Mouse (Mus musculus): ENCODE results near the gene Fndc8. TPM values are rescaled to one million over a fixed set of nuclear protein-coding genes. Genes with fewer than 3 reads are reported as not detected.

The Fndc8 gene
- total RNA-seq, 2 experiments from 2014 or later, result not detected

DNA sequence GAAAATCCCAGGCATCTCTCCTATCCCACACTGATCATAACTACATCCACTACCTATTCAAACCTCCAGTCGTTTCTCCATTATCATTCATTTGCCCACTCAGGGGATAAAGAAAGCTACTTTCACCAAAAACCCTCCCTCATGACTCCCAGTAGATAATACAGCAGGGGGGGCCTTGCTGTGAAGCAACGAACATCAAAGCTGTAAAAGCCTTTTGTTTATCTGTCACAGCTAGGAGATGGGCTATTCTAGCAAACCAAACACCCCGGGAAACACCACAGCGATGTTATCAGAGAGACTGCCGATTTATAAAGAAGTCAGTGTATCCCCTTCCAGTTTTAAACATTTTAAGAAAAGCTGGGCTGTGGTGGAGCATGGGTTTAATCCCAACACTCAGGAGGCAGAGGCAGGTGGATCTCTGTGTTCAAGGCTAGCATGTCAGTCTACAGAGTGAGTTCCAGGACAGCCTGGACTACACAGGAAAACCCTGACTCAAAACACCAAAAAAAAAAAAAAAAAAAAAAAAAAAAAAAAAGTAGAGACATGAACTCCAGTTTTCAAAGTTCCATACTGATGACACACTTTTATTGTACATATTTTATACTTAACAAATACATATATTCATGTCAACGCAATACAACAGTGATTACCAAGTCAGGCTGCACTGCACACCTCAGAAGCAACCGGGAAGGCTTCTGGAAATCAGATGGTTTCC, 24.9 kb upstream of the Fndc8 start:
- no peak for DNase-seq (ENCODE audit: low spot score)
- intact Hi-C loops (cut with DNase I), result no loop called here

GRCm38 (mm10) chr11:82867956-82868355, 24.0 kb upstream of the Fndc8 start:
- intact Hi-C loops (cut with DNase I), result no loop called here

GRCm38 (mm10) chr11:82869506-82870172, 22.3 kb upstream of the Fndc8 start:
- intact Hi-C loops (cut with DNase I), result loop anchor here (2.0 kb wide), 2 partner anchors 39 to 51 kb away; partner anchors contain the start of gene Nle1
- no peak for DNase-seq (ENCODE audit: low spot score)

More at GRCm38 (mm10) chr11:82867956-82868355, 24.0 kb upstream of the Fndc8 start:
- DNase-seq (ENCODE audit: low spot score), result no peak

DNA sequence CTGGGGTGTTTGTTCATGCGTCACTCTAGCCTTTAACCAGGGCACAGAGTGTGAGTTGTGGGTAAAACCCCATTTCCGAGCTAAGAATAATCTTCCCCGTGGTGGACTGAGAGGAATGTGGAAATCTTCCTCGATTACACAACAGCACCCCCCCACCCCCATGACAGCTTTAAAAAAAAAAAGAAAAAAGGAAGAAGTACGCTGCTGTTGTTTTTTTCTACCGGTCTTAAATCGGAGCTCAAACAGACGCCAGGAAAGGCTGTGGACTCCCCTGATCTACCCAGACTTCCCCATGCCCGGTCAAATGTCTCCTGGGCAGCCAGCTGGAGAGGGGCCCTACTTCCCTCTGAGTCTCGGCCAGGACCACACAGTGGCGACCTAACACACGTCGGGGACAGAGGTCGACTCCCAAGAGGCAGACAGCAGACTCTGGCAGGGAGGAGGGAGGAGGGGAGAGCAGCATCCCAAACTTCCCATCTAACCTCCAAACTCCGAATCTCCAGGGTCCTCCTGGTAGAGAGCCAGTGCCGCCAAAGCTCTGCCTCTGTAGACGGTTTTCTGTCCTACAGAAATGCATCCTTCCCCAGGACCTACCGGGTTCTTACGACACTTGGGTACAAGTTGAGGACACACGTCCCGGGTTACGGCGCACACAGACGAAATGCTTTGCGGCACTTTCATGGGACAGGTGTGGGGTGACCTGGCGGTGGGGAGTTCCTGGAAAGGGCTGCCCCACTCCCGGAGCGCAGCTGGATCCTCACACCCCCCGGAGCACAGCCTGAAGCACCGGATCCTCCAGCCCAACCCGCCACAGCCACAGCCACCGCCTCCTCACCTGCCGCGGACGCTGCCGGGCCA, 21.5 kb upstream of the Fndc8 start:
- peak; percentile 26 for DNase-seq (ENCODE audit: low spot score)
- intact Hi-C loops (cut with DNase I), result loop anchor here (2.0 kb wide), 2 partner anchors 38 to 52 kb away; partner anchors contain the start of gene Nle1

DNA sequence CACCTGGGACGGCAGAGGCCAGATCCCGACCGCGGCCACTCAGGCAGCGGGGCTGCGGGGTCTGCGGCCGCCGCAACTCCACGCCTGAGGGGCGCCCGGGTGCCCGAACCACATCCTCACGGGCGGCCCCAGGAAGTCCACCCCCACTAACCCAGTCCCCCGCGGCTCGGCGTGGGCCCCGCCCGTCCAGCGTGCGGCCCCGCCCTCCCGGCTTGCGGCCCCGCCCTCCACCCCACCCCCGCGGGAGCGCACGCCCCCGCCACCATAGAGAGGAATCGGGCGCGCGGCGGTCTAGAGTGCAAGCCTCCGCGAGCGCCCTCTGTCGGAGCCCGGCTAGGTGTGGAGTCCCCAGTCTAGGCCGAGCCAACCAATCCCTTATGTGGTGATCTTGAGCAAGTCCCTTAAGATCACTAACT, 20.9 kb upstream of the Fndc8 start, which contains the start of gene Rffl:
TSS of gene Rffl (minus strand) at position 180 of the 416 bp plus-strand sequence.
- DNase-seq (ENCODE audit: low spot score), result peak; percentile 83
- intact Hi-C loops (cut with DNase I), result loop anchor here (2.0 kb wide), 2 partner anchors 38 to 52 kb away; partner anchors contain the start of gene Nle1

DNA sequence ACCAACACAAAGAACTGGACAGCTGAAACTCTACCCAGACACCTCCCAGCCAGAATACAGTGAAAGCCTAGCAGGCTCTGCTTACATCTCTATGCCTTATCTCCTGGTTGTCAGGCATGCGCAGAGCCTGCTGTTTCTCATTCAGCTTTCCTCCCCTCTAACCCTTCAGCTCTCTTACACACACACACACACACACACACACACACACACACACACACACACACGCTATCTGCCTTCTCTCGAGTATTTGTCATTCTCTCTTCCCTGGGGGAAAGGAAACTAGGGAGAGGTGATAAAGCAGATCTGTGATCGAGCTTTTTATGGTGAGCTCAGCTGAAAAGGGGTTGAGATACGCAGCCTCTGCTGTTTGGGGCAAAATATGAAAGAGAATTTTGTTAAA, 17.0 kb upstream of the Fndc8 start:
- no peak for DNase-seq (ENCODE audit: low spot score)
- intact Hi-C loops (cut with DNase I), result no loop called here

DNA sequence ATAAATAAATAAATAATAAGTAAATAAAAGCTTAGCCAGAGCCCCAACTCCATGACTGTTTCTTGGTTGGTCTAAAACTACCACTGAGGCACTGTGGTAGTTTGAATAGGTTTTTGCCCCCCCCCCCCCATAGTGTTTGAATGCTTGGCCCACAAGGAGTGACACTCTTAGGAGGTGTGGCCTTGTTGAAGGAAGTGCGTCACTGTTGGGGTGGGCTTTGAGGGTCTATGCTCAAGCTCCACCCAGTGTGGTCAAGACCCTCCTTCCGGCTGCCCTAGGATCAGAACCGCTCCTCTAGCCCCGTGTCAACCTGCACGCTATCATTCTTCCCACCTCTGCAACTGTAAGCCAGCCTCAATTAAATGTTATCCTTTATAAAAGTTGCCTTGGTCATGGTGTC, 16.3 kb upstream of the Fndc8 start:
- intact Hi-C loops (cut with DNase I), result no loop called here
- no peak for DNase-seq (ENCODE audit: low spot score)

GRCm38 (mm10) chr11:82877726-82878344, 14.1 kb upstream of the Fndc8 start:
- intact Hi-C loops (cut with DNase I), result no loop called here
- no peak for DNase-seq (ENCODE audit: low spot score)

DNA sequence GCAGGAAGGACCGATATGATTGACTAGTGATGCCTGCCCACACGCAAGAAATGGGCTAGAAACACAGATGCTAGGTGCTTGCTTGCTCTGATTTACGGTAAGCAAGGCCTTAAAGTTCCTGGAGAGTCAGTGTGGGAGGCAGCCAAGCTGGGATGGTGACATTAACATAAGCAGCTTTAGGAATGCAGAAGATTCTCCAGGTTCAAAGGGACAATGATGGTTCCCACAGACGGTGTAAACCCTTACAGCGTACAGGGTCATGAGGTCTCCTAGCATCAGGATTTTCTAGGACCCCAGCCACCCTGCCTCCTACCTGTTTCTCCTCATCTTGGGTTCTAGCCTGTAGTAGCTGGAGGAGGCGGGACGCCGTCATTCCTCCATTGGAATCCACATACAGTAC, 8.7 kb upstream of the Fndc8 start:
- no peak for DNase-seq (ENCODE audit: low spot score)
- intact Hi-C loops (cut with DNase I), result no loop called here

GRCm38 (mm10) chr11:82886559-82886958, 5.4 kb upstream of the Fndc8 start:
- no peak for DNase-seq (ENCODE audit: low spot score)
- intact Hi-C loops (cut with DNase I), result loop anchor here (5.0 kb wide), 1 partner anchor 69 kb away; no protein-coding TSS in a partner anchor

DNA sequence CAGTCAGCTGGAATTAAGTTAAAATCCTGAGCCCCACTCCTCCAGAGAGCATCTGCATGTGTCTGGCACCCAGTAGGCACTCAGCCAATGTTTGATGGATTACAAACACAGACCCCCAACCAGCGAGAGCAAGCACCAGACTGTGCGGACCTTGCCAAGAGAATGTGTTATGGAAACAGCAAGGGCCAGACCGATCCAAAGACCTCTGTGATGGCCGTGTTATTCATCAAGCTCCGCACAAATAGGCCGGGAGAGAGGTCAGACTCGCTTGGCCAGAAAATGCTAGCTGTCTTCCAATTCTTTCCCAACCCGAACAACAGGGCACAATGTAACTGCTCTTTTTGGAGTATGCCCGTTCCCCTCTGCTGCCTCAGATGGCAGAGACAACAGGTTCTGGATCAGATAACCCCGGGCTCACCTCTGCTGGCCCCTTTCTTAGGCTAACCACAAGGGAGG, 3.4 kb upstream of the Fndc8 start:
- intact Hi-C loops (cut with DNase I), result loop anchor here (5.0 kb wide), 1 partner anchor 71 kb away; no protein-coding TSS in a partner anchor
- no peak for DNase-seq (ENCODE audit: low spot score)

GRCm38 (mm10) chr11:82889524-82890341, 2.2 kb upstream of the Fndc8 start:
- no peak for DNase-seq (ENCODE audit: low spot score)

DNA sequence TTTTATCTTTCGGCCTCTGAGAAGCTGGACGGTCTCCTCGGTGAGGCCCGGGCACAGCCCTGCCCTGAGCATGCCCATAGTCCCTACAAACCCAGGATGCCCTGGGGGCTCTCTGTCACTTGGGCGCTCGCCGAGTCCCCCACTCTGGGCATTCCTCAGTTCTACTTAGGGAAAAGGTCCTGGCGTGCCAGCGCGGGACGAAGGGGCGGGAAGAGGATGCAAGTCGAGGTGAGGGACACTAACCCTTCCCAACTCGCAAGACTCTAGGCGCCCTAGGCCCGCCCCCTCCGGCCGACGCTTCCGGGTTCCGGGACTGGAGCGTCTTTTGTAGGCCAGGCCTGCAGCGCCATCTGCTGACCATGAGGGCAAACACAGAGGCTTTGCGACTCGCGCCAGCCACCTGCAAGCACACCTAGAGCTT, 1.6 kb upstream of the Fndc8 start, which contains the start of gene Rad51d:
TSS of gene Rad51d (minus strand) at position 273 of the 421 bp plus-strand sequence.
- intact Hi-C loops (cut with DNase I), result loop anchor here (1.0 to 2.0 kb wide), 3 partner anchors 144 to 656 kb away; no protein-coding TSS in a partner anchor
- peak; percentile 86 for DNase-seq (ENCODE audit: low spot score)

More at GRCm38 (mm10) chr11:82889524-82890341, 2.2 kb upstream of the Fndc8 start:
- intact Hi-C loops (cut with DNase I), result loop anchor here (1.0 to 5.0 kb wide), 4 partner anchors 72 to 655 kb away; no protein-coding TSS in a partner anchor

DNA sequence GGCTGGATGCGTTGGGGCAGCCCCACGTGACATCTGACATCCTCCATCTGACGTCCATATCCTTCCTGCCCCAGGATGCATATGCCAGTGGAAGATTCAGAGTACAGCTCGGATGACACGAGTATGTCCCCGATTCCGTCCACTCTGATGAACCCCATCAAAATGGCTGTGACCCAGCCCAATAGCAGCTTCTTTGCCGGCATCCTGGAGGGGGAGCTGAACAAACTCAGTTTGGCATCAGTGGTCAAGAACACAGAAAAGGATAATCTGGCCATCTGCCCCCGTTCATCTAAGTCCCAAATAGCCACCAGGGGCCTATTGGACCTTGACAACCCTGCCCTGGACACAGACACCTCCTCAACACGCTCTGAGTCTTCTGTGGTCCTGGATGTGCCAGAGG, 5.6 kb downstream of the Fndc8 start:
- DNase-seq (ENCODE audit: low spot score), result no peak
- intact Hi-C loops (cut with DNase I), result no loop called here

DNA sequence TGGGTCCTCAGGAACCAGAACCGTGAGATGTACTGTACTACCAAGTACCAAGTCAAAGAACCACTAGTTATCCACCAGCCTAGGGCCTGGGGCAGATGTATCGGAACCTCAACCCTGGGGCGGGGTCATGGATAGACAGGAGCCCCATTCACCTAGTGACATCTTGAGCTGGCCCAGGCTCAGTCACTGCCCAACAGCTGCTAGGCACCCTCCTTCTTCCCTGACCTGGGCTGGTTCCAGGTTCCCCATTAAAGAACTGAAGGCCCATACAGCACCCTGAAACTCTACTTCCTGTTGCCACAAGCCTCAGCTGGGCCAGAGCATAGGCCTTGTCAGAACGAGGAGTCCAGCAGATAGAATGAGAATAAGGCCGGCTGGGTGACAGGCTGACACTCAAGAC, 7.8 kb downstream of the Fndc8 start:
- DNase-seq (ENCODE audit: low spot score), result no peak
- intact Hi-C loops (cut with DNase I), result no loop called here

GRCm38 (mm10) chr11:82901606-82902310, 9.8 kb downstream of the Fndc8 start:
- DNase-seq (ENCODE audit: low spot score), result no peak
- intact Hi-C loops (cut with DNase I), result no loop called here

DNA sequence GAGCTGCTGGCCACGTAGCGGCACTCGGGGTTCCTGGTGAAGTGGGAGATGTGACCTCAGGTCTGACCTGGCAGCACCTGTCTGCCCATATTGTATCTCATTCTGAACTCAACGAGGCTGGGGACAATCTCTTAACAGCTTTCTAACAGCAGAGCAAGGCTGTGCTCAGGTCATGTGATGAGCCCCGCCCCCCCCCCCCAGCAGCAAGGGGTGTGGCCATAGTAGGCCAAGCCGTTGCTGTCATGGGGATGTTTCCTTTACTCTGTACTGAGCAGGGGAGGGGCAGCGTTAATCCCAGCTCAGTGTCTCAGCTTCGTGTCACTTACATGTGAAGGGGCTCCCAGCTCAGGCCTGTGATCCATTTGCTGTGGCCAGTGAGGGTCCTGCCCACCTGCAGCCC, 13.0 kb downstream of the Fndc8 start:
- intact Hi-C loops (cut with DNase I), result no loop called here
- no peak for DNase-seq (ENCODE audit: low spot score)

- no peak for DNase-seq (ENCODE audit: low spot score)
These were observed 13.9 kb downstream of the Fndc8 start for GRCm38 (mm10) chr11:82905816-82906215.

More at GRCm38 (mm10) chr11:82905816-82906215, 13.9 kb downstream of the Fndc8 start:
- intact Hi-C loops (cut with DNase I), result no loop called here
